Mouse (Mus musculus) ES-E14 (cell line): ENCODE measurements around the gene Tbrg4.

Experiments
- HCFC1 ChIP-seq: IDR thresholded peaks from 2 replicates; pipeline ENCODE4 v1.6.1; 2012; ENCODE audit warnings: low read length, inconsistent platforms, borderline replicate concordance; ENCODE audit not compliant: insufficient read depth
- ZNF384 ChIP-seq: IDR thresholded peaks from 2 replicates; pipeline ENCODE4 v1.6.1; 2012; ENCODE audit warnings: low read depth, low read length, inconsistent platforms

DNA sequence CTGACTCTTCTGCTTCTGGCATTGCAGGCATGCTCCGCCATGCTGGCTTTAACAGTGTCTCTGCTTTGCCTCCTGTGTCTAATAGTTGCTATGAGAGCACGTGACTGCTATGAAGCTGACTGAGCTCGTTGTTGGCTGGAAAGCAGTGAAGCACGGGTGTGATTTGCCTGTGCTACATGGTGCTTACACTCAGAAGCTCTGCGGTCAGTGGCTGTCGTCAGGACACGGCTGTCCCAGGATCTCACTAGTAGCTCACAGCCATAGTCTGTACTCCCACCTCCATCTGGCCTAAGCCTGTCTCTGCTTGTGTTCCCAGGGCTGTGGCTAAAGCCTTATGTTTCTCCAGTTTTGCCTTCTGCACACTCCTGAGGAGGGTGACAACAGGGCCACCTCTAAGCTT is 37.6 kb downstream of the Tbrg4 start:
- TF ChIP-seq HCFC1 (no peak), ZNF384 (no peak)
